In the genomic region with DNA sequence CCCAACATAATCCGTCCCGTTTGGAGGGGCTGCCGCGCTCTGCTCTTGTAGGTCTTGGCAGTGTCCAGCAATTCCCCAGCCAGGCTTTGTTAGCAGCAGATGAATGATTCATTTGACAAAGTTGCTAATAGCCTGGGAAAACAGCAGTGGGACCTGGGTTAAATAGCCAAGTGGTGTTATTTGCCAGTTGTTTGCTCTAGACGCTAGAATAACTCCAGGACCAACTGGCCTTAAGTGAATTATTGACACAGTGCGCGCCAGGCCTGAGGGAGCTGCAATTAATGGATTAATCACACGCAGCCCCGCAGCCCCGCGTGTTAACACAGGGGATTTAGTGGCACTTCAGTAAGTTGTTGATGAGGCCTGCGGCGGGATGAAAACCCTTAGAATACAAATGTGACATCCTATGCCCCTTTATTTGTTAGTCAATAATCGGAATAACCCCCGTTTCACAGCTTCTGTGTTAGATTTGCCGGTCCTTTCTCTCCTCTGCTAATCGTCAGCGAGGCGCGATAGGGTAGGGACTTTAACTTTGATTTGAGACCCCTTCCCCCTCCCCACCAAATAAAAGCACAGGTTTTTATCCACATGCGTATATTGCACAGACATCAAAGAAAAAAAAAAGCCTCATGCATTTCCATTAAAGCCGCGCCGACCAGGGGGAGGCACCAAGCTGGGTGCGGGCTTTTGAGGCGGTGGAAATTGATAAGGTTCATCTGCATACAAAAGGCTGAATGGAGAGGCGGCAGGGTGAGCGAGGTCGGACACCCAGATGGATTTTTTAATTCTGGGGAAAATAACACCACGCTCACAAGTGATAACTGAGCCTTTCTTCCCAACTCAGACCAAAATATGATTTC, we compare ENCODE assay signal across 9 mouse cellular contexts.
A peak's percentile ranks its signal among the peaks of the same experiment; 100 is the strongest.
DNase-seq lines count a peak whose midpoint lies in the region; ATAC-seq lines count a peak whose summit lies in the region.
"Had no signal": no experiment of that assay in that cellular context is flagged by ENCODE, and none has a peak within 500 bp of the region (broad histone marks: within the 10 kb centered on the region; RNA-seq: fewer than 3 reads in every experiment).

No protein-coding gene starts in this region.

- no peaks in the 10 kb centered on the region for H3K36me3 ChIP-seq in intestine, embryonic 14.5 days (ENCODE audit: control insufficient read depth, insufficient read depth, low read length)
- H3K36me3 ChIP-seq in intestine, embryonic 16.5 days (ENCODE audit: control insufficient read depth, insufficient read depth, low read length): no peaks in the 10 kb centered on the region
- H3K36me3 ChIP-seq in embryonic facial prominence, embryonic 14.5 days (ENCODE audit: control insufficient read depth, insufficient read depth, low read length): no peaks in the 10 kb centered on the region
- no peaks in the 10 kb centered on the region for H3K36me3 ChIP-seq in neural tube, embryonic 14.5 days (ENCODE audit: control insufficient read depth, insufficient read depth, low read length)

- no peaks in the 10 kb centered on the region for H3K9me3 ChIP-seq in intestine, embryonic 14.5 days (ENCODE audit: control insufficient read depth, low read length)
- no peaks in the 10 kb centered on the region for H3K9me3 ChIP-seq in intestine, embryonic 16.5 days (ENCODE audit: control insufficient read depth, low read length)
- no peaks in the 10 kb centered on the region for H3K9me3 ChIP-seq in embryonic facial prominence, embryonic 14.5 days (ENCODE audit: control insufficient read depth, low read length)
- no peaks in the 10 kb centered on the region for H3K9me3 ChIP-seq in neural tube, embryonic 14.5 days (ENCODE audit: control insufficient read depth, low read length)

- 2% methylated on average over 30 of the region's 30 CpGs for WGBS in intestine, embryonic 14.5 days
- 2% methylated on average over 30 of the region's 30 CpGs for WGBS in intestine, embryonic 16.5 days
- 2% methylated on average over 30 of the region's 30 CpGs for WGBS in embryonic facial prominence, embryonic 14.5 days
- WGBS in neural tube, embryonic 14.5 days: 1% methylated on average over 30 of the region's 30 CpGs

- DNase-seq in intestine, embryonic 14.5 days (ENCODE audit: low spot score): peak; percentile 53
- peak; percentile 48 for DNase-seq in embryonic facial prominence, embryonic 14.5 days (ENCODE audit: low spot score)
- peak; percentile 32 to 48 for DNase-seq in kidney, postnatal 4 days
- DNase-seq in gastrocnemius, postnatal 10 days: no peak
- no peak for DNase-seq in lung, postnatal 10 days

- peaks cover 21% of the 10 kb centered on the region for H3K27me3 ChIP-seq in intestine, embryonic 14.5 days (replicated peaks; ENCODE audit: control insufficient read depth, insufficient read depth, low read length)
- peaks cover 9% of the 10 kb centered on the region for H3K27me3 ChIP-seq in intestine, embryonic 16.5 days (replicated peaks; ENCODE audit: control insufficient read depth, insufficient read depth, low read length)
- H3K27me3 ChIP-seq in embryonic facial prominence, embryonic 14.5 days (replicated peaks; ENCODE audit: control insufficient read depth, insufficient read depth, low read length): peaks cover 34% of the 10 kb centered on the region
- H3K27me3 ChIP-seq in neural tube, embryonic 14.5 days (ENCODE audit: control insufficient read depth, insufficient read depth, low read length): no peaks in the 10 kb centered on the region

- H3K9ac ChIP-seq in intestine, embryonic 14.5 days (ENCODE audit: low read length): no peak overlapping the region
- no peak overlapping the region for H3K9ac ChIP-seq in intestine, embryonic 16.5 days (ENCODE audit: low read depth, low read length)
- H3K9ac ChIP-seq in embryonic facial prominence, embryonic 14.5 days (ENCODE audit: low read depth, low read length): no peak overlapping the region
- H3K9ac ChIP-seq in neural tube, embryonic 14.5 days (replicated peaks; ENCODE audit: low read depth, low read length): peak overlapping the region; percentile 28; the same call in 1 of the 2 replicates

- no peak overlapping the region for H3K4me3 ChIP-seq in intestine, embryonic 14.5 days (ENCODE audit: low read depth, low read length)
- H3K4me3 ChIP-seq in intestine, embryonic 16.5 days (ENCODE audit: low read length): no peak overlapping the region
- peak overlapping the region; percentile 10; the same call in 1 of the 2 replicates for H3K4me3 ChIP-seq in embryonic facial prominence, embryonic 14.5 days (ENCODE audit: low read depth, low read length)
- H3K4me3 ChIP-seq in neural tube, embryonic 14.5 days (ENCODE audit: low read depth, low read length): peak overlapping the region; percentile 24

- no peak for ATAC-seq in intestine, embryonic 14.5 days (replicated peaks; ENCODE audit: low FRiP score, low TSS enrichment, low read depth)
- ATAC-seq in intestine, embryonic 16.5 days: no peak
- no peak for ATAC-seq in embryonic facial prominence, embryonic 14.5 days (ENCODE audit: low read depth)
- peak; percentile 54; the same call in 1 of the 2 replicates for ATAC-seq in neural tube, embryonic 14.5 days (ENCODE audit: low read depth)
- ATAC-seq in megakaryocyte-erythroid progenitor cell, adult 5-6 weeks (replicated peaks; ENCODE audit: low FRiP score, low TSS enrichment, poor library complexity, severe bottlenecking): no peak

- no peaks in the 10 kb centered on the region for H3K4me1 ChIP-seq in intestine, embryonic 14.5 days (replicated peaks; ENCODE audit: control insufficient read depth, insufficient read depth, low read length)
- H3K4me1 ChIP-seq in intestine, embryonic 16.5 days (ENCODE audit: control insufficient read depth, insufficient read depth, low read length): no peaks in the 10 kb centered on the region
- H3K4me1 ChIP-seq in embryonic facial prominence, embryonic 14.5 days (ENCODE audit: control insufficient read depth, insufficient read depth, low read length): 0 out of 2 replicates have a peak, but pooled peaks cover 5% of the 10 kb centered on the region
- H3K4me1 ChIP-seq in neural tube, embryonic 14.5 days (ENCODE audit: control insufficient read depth, insufficient read depth, low read length): peaks cover 9% of the 10 kb centered on the region

- H3K27ac ChIP-seq in intestine, embryonic 14.5 days (ENCODE audit: low read depth): no peak overlapping the region
- no peak overlapping the region for H3K27ac ChIP-seq in intestine, embryonic 16.5 days (ENCODE audit: low read length)
- H3K27ac ChIP-seq in embryonic facial prominence, embryonic 14.5 days (replicated peaks; ENCODE audit: low read depth, low read length): no peak overlapping the region
- no peak overlapping the region for H3K27ac ChIP-seq in neural tube, embryonic 14.5 days (ENCODE audit: low read depth, low read length)
- H3K27ac ChIP-seq: macrophage had no signal

- peak overlapping the region; percentile 22; the same call in 1 of the 2 replicates for H3K4me2 ChIP-seq in intestine, embryonic 14.5 days (ENCODE audit: low read length)
- no peak overlapping the region for H3K4me2 ChIP-seq in intestine, embryonic 16.5 days (ENCODE audit: low read depth, low read length)
- H3K4me2 ChIP-seq in embryonic facial prominence, embryonic 14.5 days (ENCODE audit: low read depth, low read length): peak overlapping the region; percentile 44
- peak overlapping the region; percentile 52 for H3K4me2 ChIP-seq in neural tube, embryonic 14.5 days (ENCODE audit: low read depth, low read length)

Comparison
In these comparisons a context has a peak if more than half of its experiments do, and no peak if none do; other contexts are left out.
1. DNase-seq: peak in intestine, embryonic 14.5 days (single experiment), embryonic facial prominence, embryonic 14.5 days (single experiment) and kidney, postnatal 4 days (2 of 2); none in gastrocnemius, postnatal 10 days (single experiment) and lung, postnatal 10 days (single experiment).
2. H3K4me3 ChIP-seq: peak in embryonic facial prominence, embryonic 14.5 days (single experiment) and neural tube, embryonic 14.5 days (single experiment); none in intestine, embryonic 14.5 days (single experiment) and intestine, embryonic 16.5 days (single experiment).